Mouse (Mus musculus) 3134 (cell line): ENCODE data around the gene Notch2.
A peak's percentile ranks its signal among the peaks of the same experiment; 100 is the strongest.

ENCODE experiments used
- DNase-seq: peaks from one replicate; pipeline ENCODE4 v3.0.0-alpha.2; 2011; ENCODE audit warnings: low spot score; ENCODE audit not compliant: insufficient read length; ENCODE audit errors: extremely low read depth

The Notch2 gene

GRCm38 (mm10) chr3:98145204-98145603 is 131.9 kb downstream of the Notch2 start:
- no peak for DNase-seq

- no peak for DNase-seq
Observed at GRCm38 (mm10) chr3:98146471-98147410, 133.4 kb downstream of the Notch2 start.

DNA sequence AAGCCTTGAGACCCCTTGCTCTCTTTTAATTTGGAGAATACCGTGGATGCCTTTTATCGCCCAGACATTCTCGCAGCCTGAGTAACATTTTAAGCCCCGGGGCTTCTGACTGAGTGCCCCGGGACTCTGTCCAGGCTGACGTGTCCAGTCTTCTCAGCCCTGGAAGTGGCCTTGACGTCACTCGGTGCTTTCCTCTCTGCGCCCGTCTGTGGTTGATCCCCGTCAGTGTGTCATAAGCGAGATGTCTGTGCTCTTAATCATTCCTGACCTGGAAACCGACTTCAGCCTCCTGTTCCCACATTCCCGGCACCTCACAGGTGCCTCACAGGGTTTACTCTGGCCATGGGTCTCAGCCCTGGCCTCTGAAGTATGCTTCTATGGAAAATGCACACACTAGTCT is 134.4 kb downstream of the Notch2 start:
- no peak for DNase-seq

GRCm38 (mm10) chr3:98149881-98150280 is 136.6 kb downstream of the Notch2 start:
- no peak for DNase-seq

DNA sequence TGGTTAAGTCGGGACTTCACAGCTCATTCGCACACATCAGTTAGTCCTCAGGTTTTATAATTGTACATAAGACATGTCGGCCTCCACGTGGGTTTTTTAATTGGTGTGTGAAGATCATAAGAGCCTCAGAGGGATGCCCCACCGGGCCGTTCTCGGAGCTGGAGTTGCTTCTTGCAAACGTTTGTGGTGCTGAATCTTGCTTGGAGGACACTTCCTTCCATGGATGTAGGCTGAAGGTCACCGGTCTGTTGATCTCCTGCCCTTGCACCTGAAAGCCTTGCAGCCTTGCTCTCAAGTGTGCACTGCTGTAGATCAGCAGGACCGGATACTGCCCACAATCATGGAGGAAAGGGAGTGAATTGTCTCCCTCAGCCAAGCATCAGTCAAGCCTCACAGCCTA is 137.7 kb downstream of the Notch2 start:
- no peak for DNase-seq

DNA sequence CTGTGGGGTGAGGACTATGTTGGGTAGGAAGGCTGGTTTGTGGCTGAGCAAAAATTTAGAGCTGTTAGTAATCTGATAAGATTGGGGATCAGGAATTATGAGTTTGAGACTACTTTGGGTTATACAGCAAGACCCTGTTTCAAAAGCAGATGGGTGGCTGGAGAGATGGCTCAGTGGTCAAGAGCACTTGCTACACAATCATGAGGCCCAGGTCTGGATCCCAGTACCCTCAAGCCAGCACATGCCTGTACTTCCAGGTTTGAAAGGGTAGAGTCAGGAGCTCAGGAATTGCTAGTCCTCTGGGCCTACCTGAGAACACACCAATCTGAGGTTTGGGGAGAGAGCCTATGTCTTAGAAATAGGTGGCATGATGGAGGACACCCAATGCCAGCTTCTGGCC is 140.1 kb downstream of the Notch2 start:
- DNase-seq: no peak

DNA sequence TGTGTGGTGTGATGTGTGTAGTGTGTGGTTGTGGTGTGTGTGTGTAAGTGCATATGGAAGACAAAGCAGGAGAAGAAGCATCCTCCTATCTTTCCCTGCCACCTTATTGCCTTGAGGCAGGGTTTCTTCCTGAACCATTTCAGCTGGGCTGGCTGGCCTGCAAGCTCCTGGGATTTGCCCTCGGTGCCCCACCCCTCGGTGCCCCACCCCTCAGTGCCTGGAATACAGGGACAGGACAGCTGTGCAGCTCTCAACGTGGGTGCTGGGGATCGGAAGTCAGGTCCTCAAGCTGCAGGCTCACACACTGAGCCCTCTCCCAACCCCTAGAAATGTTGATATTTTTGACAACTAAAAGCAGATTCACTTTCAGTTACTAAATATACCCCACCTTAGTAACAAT is 142.8 kb downstream of the Notch2 start:
- no peak for DNase-seq

DNA sequence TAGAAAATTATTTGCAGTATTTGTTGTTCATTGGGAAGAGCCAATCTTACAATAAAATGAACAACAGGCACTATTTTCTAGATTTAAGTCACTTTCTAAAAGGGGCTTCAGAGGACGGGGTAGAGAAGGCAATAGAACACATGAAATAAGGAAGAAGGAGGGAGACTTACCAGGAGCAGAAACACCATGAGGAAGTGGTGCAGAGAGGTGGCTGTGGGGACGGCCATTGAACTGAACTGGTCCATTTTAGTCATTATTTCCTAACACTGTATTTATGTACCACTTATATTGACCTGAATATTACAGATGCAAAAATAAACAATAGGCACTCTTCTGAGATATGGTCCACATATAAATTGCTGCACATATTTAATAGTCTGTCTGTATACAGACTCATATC is 143.7 kb downstream of the Notch2 start:
- DNase-seq: no peak

DNA sequence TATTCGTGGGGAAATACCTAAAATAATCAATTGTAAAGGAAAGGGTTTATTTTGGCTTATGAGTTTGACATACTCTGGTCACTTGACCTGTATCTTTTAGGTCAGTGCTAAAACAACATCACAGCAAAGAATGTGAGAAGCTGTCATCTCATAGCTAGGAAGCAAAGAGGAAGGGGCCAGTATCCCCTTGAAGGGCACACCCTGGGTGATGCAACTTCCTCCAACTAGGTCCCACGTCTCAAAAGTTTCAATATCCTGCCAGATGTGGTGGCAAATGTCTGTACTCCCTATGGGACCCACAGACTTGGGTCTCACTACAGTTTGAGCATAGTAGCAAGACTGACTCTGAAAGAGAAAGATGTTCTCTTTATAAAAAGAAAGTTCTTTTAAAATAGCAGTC is 144.3 kb downstream of the Notch2 start:
- DNase-seq: no peak

- DNase-seq: no peak
Observed at GRCm38 (mm10) chr3:98158646-98159045, 145.3 kb downstream of the Notch2 start.

GRCm38 (mm10) chr3:98159289-98159688 is 146.0 kb downstream of the Notch2 start:
- no peak for DNase-seq

DNA sequence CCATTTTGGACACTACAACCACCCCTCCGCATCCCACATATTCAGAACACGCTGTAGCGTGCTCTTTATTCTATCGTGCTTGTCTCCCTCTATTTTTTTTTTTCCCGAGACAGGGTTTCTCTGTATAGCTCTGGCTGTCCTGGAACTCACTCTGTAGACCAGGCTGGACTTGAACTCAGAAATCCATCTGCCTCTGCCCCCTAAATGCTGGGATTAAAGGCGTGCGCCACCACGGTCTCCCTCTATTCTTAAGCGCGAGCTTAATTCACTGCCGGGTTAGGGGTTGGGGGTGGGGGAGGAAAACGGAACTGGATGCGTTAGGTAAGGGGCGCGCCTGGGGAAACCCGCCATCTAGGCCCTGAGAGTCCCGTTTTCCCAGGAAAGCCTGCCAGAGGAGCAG is 147.0 kb downstream of the Notch2 start, which contains the start of gene Adam30:
Gene Adam30, plus strand, starts transcription at position 301 of the 400 bp plus-strand sequence.
- no peak for DNase-seq

GRCm38 (mm10) chr3:98178340-98178739 is 165.0 kb downstream of the Notch2 start:
- peak; percentile 46 for DNase-seq

DNA sequence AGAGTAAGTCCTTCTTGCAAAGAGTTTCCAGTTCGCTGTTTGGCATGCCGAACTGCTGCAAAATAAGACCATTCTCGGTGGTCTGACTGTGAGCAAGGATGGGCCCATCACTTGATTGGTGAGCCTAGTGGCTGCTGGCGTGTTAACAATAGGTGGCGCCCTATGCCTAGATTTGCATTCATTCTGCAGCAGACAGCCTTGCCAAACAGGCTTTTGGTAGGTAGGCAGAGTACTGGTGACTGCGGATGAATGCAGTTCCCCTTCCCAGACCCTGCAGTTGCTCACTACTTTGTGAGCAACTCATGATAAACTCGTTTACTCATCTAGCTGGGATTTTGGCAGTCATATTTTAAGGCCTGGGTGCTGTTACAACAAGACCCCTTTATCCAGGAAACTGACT is 167.5 kb downstream of the Notch2 start:
- DNase-seq: no peak

DNA sequence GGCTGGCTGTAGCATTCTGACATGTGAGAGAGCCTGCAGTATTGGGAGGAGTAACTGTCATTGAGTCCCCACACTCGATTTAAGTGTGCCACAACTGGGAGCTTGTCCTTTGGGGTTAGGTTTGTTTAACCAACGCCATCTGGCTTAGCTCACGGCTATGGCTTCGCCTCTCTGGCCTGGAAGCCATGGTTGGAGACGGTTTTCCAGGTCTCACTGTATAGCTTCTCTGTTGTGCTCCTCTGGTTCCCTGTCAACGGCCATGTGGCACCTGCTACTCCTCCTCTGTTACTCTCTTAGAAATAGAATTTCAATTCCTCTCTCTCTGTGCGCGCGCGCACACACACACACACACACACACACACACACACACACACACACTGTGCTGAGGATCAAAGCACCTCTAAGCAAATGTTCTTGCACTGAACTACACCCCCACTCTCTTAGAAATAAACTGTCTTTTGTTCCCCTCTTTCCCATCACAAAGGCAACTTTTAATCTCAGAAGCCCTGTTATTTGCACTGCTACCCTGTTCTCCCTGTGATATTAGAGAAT is 171.9 kb downstream of the Notch2 start:
- no peak for DNase-seq

GRCm38 (mm10) chr3:98187777-98188176 is 174.4 kb downstream of the Notch2 start:
- DNase-seq: no peak

GRCm38 (mm10) chr3:98197711-98198532 is 184.6 kb downstream of the Notch2 start:
- no peak for DNase-seq

DNA sequence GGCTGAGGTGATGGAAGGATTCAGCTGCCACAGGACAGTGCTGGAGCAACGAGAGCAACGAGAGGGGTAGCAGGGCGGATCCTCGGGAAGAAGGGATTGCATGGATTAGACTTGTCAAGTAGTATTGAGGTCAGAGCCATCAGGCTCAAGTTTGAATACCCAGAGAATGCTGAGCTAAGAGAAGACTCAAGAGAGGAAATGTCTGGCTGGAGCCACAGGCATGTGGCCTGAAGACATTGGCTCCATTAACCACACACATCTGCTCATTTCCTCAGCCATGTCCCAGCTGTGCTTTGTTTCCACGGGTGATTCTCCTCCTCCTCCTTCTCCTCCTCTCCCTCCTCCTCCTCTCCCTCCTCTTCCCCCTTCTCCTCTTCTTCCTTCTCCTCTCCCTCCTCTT is 186.4 kb downstream of the Notch2 start:
- DNase-seq: no peak
